Mouse (Mus musculus) intestine, postnatal 0 days (tissue): Measurements from ENCODE around the gene Olfr843. TPM values are rescaled to one million over a fixed set of nuclear protein-coding genes. Genes with fewer than 3 reads are reported as not detected.

Source experiments
- ATAC-seq: fragments of 200-750 bp; cut with Nextera tagmentation; 2 replicates; pipeline ENCODE4 v1.8.0; 2017; ENCODE audit warnings: mild to moderate bottlenecking, moderate TSS enrichment, moderate library complexity
- H3K27ac ChIP-seq: fragments of 300-500 bp; sonication (generic); 2 replicates; pipeline ENCODE4 v1.5.1; 2014; ENCODE audit warnings: mild to moderate bottlenecking, low read depth, low read length, moderate library complexity
- H3K27me3 ChIP-seq: fragments of 300-500 bp; sonication (generic); replicated peaks from 2 replicates; pipeline ENCODE4 v1.6.1; 2014; ENCODE audit warnings: low read length, mixed read lengths; ENCODE audit not compliant: control insufficient read depth, insufficient read depth
- H3K36me3 ChIP-seq: fragments of 300-500 bp; sonication (generic); 2 replicates; pipeline ENCODE4 v1.6.1; 2014; ENCODE audit warnings: mild to moderate bottlenecking, moderate library complexity; ENCODE audit not compliant: control insufficient read depth, insufficient read depth
- H3K4me1 ChIP-seq: fragments of 300-500 bp; sonication (generic); replicated peaks from 2 replicates; pipeline ENCODE4 v1.6.1; 2014; ENCODE audit warnings: antibody characterized with exemption, low read length, mixed read lengths; ENCODE audit not compliant: control insufficient read depth, insufficient read depth
- H3K4me2 ChIP-seq: fragments of 300-500 bp; sonication (generic); replicated peaks from 2 replicates; pipeline ENCODE4 v1.6.1; 2014; ENCODE audit warnings: low read depth, mild to moderate bottlenecking, moderate library complexity
- H3K4me3 ChIP-seq: fragments of 300-500 bp; sonication (generic); 2 replicates; pipeline ENCODE4 v1.5.1; 2014; ENCODE audit warnings: low read depth, low read length
- H3K9ac ChIP-seq: fragments of 300-500 bp; sonication (generic); 2 replicates; pipeline ENCODE4 v1.6.1; 2014; ENCODE audit warnings: mild to moderate bottlenecking, low read depth, low read length
- H3K9me3 ChIP-seq: fragments of 300-500 bp; sonication (generic); 2 replicates; pipeline ENCODE4 v1.6.1; 2016; ENCODE audit warnings: mixed run types; ENCODE audit not compliant: control insufficient read depth
- CTCF ChIP-seq: sonication (generic); IDR thresholded peaks from 2 replicates; pipeline ENCODE4 v1.5.1; 2016; ENCODE audit warnings: low read depth, mild to moderate bottlenecking, control low read depth, antibody characterized with exemption, moderate library complexity
- WGBS: fragments of 180-500 bp; shearing (Covaris S2); extraction: QIAGEN DNeasy Blood & Tissue Kit; methylation state at CpG from one replicate; pipeline ENCODE4 v1.1.7; 2014; 5-methylcytosine and 5-hydroxymethylcytosine counted together
- polyA plus RNA-seq: library from polyadenylated mRNA; unstranded; fragments of >200 nt; fragmentation: Nextera tagmentation; extraction: Ambion mirVana; gene quantifications from 2 replicates; pipeline ENCODE4 v1.2.1, GENCODE M21; 2015

Olfr843 gene
- polyA plus RNA-seq = not detected in 2 replicates

DNA sequence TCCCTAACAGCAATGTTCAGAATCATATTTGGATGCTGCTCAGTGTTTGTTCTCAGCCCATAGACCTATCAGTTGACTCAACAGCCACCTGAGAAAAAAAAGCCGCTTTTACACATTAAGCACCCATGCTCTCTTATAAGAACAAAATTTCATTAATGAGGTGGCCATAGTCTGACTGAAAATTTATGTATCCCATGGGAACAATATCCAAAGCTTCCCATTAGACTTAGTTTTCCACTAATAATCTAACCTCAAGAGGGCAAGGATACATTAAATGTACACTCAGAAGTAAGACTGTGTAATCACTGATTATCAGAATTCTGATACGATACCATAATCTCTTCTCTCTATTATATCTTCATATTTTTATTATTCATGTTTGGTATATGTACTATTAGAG lies at the start of gene Olfr843:
Olfr843 (minus strand) TSS at position 101 of the 400 bp plus-strand sequence.
- H3K36me3 ChIP-seq = no peaks in the 10 kb centered on the region
- no peaks in the 10 kb centered on the region for H3K4me1 ChIP-seq
- TF ChIP-seq CTCF = no peak
- no peak for ATAC-seq
- H3K4me2 ChIP-seq = no peak within 1 kb of the TSS
- whole genome bisulfite sequencing = 81% methylated on average over 2 of the region's 2 CpGs
- no peaks in the 10 kb centered on the region for H3K27me3 ChIP-seq
- H3K9me3 ChIP-seq = no peaks in the 10 kb centered on the region
- H3K4me3 ChIP-seq = no peak within 1 kb of the TSS
- H3K9ac ChIP-seq = no peak within 1 kb of the TSS
- no peak within 1 kb of the TSS for H3K27ac ChIP-seq

Other genes with a start within 250 kb of the Olfr843 start
- gene Olfr835, start 219.3 kb downstream of the Olfr843 start, polyA plus RNA-seq = not detected in 2 replicates
- not detected in 2 replicates for gene Olfr836, start 131.6 kb downstream of the Olfr843 start, polyA plus RNA-seq
- gene Olfr837, start 115.7 kb downstream of the Olfr843 start, polyA plus RNA-seq = not detected in 2 replicates
- gene Olfr839-ps1, start 74.7 kb downstream of the Olfr843 start, polyA plus RNA-seq = not detected in 2 replicates
- gene Olfr844, start 64.4 kb upstream of the Olfr843 start, polyA plus RNA-seq = not detected in 2 replicates
- not detected in 2 replicates for gene Olfr845, start 84.5 kb upstream of the Olfr843 start, polyA plus RNA-seq
- not detected in 2 replicates for gene Olfr846, start 112.0 kb upstream of the Olfr843 start, polyA plus RNA-seq
- not detected in 2 replicates for gene Olfr847, start 126.7 kb upstream of the Olfr843 start, polyA plus RNA-seq
- gene Olfr849, start 188.3 kb upstream of the Olfr843 start, polyA plus RNA-seq = not detected in 2 replicates
- gene Olfr850, start 226.3 kb upstream of the Olfr843 start, polyA plus RNA-seq = not detected in 2 replicates
- not detected in 2 replicates for gene Olfr851, start 241.3 kb upstream of the Olfr843 start, polyA plus RNA-seq